Mouse (Mus musculus) cerebellum, postnatal 14 days (tissue): ENCODE data around the gene Ano2.

Source experiments
- DNase-seq, 2 experiments: peaks; one replicate each; pipeline ENCODE4 v3.0.0; 2021; ENCODE audit warnings: mixed read lengths in 2 of 2

Ano2 gene

GRCm38 (mm10) chr6:126080531-126080930 lies 390.3 kb downstream of the Ano2 start:
- DNase-seq = no peak

- no peak for DNase-seq
Observed at GRCm38 (mm10) chr6:126086321-126086950, 396.2 kb downstream of the Ano2 start.

GRCm38 (mm10) chr6:126088489-126089265 lies 398.5 kb downstream of the Ano2 start:
- no peak for DNase-seq
